Mouse (Mus musculus): ENCODE data around the gene Axdnd1.

- TF ChIP-seq POLR2A (IDR thresholded peaks at IDR 0.05; ENCODE audit: insufficient read depth, low read depth, low read length) (no peak), CTCF (IDR thresholded peaks at IDR 0.05) (no peak), EP300 (IDR thresholded peaks at IDR 0.05; ENCODE audit: insufficient read depth, low read depth, low read length) (no peak)
Measured at GRCm38 (mm10) chr1:156442266-156442665, 21.3 kb upstream of the Axdnd1 start.

All from heart, adult 2 months (tissue).